Mouse (Mus musculus) CH12.LX (cell line): Measurements from ENCODE around the gene Adgrl1. TPM values are rescaled to one million over a fixed set of nuclear protein-coding genes. Genes with fewer than 3 reads are reported as not detected.

Source experiments
- DNase-seq: peaks from one replicate; pipeline ENCODE4 v3.0.0-alpha.2; 2013; ENCODE audit errors: extremely low read depth
- H3K27ac ChIP-seq: 2 replicates; pipeline ENCODE4 v1.5.1; 2012; ENCODE audit warnings: low read depth, mild to moderate bottlenecking, control low read depth, moderate library complexity; ENCODE audit not compliant: insufficient read depth
- H3K27me3 ChIP-seq: replicated peaks from 2 replicates; pipeline ENCODE3; 2012; ENCODE audit warnings: inconsistent platforms
- H3K36me3 ChIP-seq, 2 experiments: replicated peaks in 1 of 2; 2 replicates each; pipeline versions ENCODE3 to v1.6.1; 2012; ENCODE audit warnings: inconsistent platforms in 1 of 2, low read length in 1 of 2, mild to moderate bottlenecking in 1 of 2, mixed read lengths in 1 of 2, moderate library complexity in 1 of 2; ENCODE audit not compliant: control insufficient read depth in 1 of 2, insufficient read depth in 1 of 2
- H3K4me1 ChIP-seq, 2 experiments: 2 replicates each; pipeline ENCODE4 v1.6.1; 2012; ENCODE audit warnings: inconsistent platforms in 1 of 2, moderate library complexity in 1 of 2; ENCODE audit not compliant: insufficient read depth in 2 of 2, control insufficient read depth in 1 of 2
- H3K4me2 ChIP-seq: 2 replicates; pipeline ENCODE4 v1.6.1; 2012; ENCODE audit warnings: low read depth, mild to moderate bottlenecking, control low read depth; ENCODE audit not compliant: poor library complexity, insufficient read depth, severe bottlenecking
- H3K4me3 ChIP-seq, 3 experiments: fragments of 150-350 bp in 1 of 3; sonication (generic) in 1 of 3; replicated peaks in 1 of 3; 2 replicates each; pipeline versions ENCODE3 to v1.5.1; 2011 to 2012; ENCODE audit warnings: low read depth in 2 of 3, low read length in 2 of 3, mild to moderate bottlenecking in 2 of 3, moderate library complexity in 2 of 3, control low read depth in 1 of 3, improper control_type of control experiment in 1 of 3, inconsistent platforms in 1 of 3, mixed read lengths in 1 of 3; ENCODE audit not compliant: poor library complexity in 1 of 3
- H3K79me2 ChIP-seq: replicated peaks from 2 replicates; pipeline ENCODE4 v1.6.1; 2012; ENCODE audit warnings: mild to moderate bottlenecking, moderate library complexity; ENCODE audit not compliant: control insufficient read depth, poor library complexity, insufficient read depth, severe bottlenecking; ENCODE audit errors: extremely low read depth
- H3K9ac ChIP-seq: 2 replicates; pipeline ENCODE4 v1.6.1; 2012; ENCODE audit warnings: low read depth, mild to moderate bottlenecking, control low read depth, moderate library complexity; ENCODE audit not compliant: insufficient read depth
- H3K9me3 ChIP-seq: replicated peaks from 2 replicates; pipeline ENCODE3; 2012; ENCODE audit warnings: low read length, inconsistent platforms, mixed read lengths
- CHD1 ChIP-seq: IDR thresholded peaks from 2 replicates; pipeline ENCODE4 v1.6.1; 2012; ENCODE audit warnings: low read depth, low read length, improper control_type of control experiment, inconsistent platforms
- CHD2 ChIP-seq: IDR thresholded peaks from 2 replicates; pipeline ENCODE4 v1.6.1; 2011; ENCODE audit warnings: low read length, improper control_type of control experiment
- CTCF ChIP-seq, 2 experiments: IDR thresholded peaks in 1 of 2; conservative IDR thresholded peaks in 1 of 2; 2 replicates each; pipeline ENCODE4 v1.5.1; 2011 to 2012; ENCODE audit warnings: low read depth in 2 of 2, low read length in 2 of 2, improper control_type of control experiment in 1 of 2, inconsistent platforms in 1 of 2, mild to moderate bottlenecking in 1 of 2, moderate library complexity in 1 of 2
- GABPA ChIP-seq: IDR thresholded peaks from 2 replicates; pipeline ENCODE4 v1.6.1; 2012; ENCODE audit warnings: low read depth, low read length, improper control_type of control experiment, inconsistent platforms; ENCODE audit not compliant: insufficient replicate concordance
- HCFC1 ChIP-seq: IDR thresholded peaks from 2 replicates; pipeline ENCODE4 v1.6.1; 2012; ENCODE audit warnings: low read depth, mild to moderate bottlenecking, inconsistent platforms, low read length, improper control_type of control experiment
- IRF4 ChIP-seq: IDR thresholded peaks from 2 replicates; pipeline ENCODE4 v1.6.1; 2014; ENCODE audit warnings: low read depth, mild to moderate bottlenecking, inconsistent platforms, low read length, improper control_type of control experiment
- JUN ChIP-seq: IDR thresholded peaks from 2 replicates; pipeline ENCODE4 v1.6.1; 2011; ENCODE audit warnings: low read depth, mild to moderate bottlenecking, low read length, improper control_type of control experiment, moderate library complexity; ENCODE audit not compliant: insufficient read depth
- JUND ChIP-seq: conservative IDR thresholded peaks from 2 replicates; pipeline ENCODE4 v1.6.1; 2011; ENCODE audit warnings: low read depth, low read length, improper control_type of control experiment
- KAT2A ChIP-seq: IDR thresholded peaks from 2 replicates; pipeline ENCODE4 v1.6.1; 2012; ENCODE audit warnings: low read length, improper control_type of control experiment, inconsistent platforms; ENCODE audit not compliant: insufficient replicate concordance
- MAX ChIP-seq: IDR thresholded peaks from 2 replicates; pipeline ENCODE4 v1.6.1; 2011; ENCODE audit warnings: low read length, improper control_type of control experiment
- MAZ ChIP-seq: IDR thresholded peaks from 2 replicates; pipeline ENCODE4 v1.6.1; 2012; ENCODE audit warnings: low read depth, mild to moderate bottlenecking, inconsistent platforms, low read length, improper control_type of control experiment, moderate library complexity
- NELFE ChIP-seq: IDR thresholded peaks from 2 replicates; pipeline ENCODE4 v1.6.1; 2011; ENCODE audit warnings: low read depth, low read length, improper control_type of control experiment
- NRF1 ChIP-seq: IDR thresholded peaks from 2 replicates; pipeline ENCODE4 v1.6.1; 2014; ENCODE audit warnings: low read depth, mild to moderate bottlenecking, inconsistent platforms, low read length, improper control_type of control experiment, moderate library complexity
- PAX5 ChIP-seq: IDR thresholded peaks from 2 replicates; pipeline ENCODE4 v1.6.1; 2012; ENCODE audit warnings: low read length, inconsistent platforms, mixed read lengths
- POLR2AphosphoS2 ChIP-seq: IDR thresholded peaks from 2 replicates; pipeline ENCODE4 v1.6.1; 2011; ENCODE audit warnings: low read depth, low read length, improper control_type of control experiment
- RAD21 ChIP-seq: IDR thresholded peaks from 2 replicates; pipeline ENCODE4 v1.6.1; 2011; ENCODE audit warnings: low read depth, mild to moderate bottlenecking, low read length, improper control_type of control experiment, moderate library complexity
- SMC3 ChIP-seq: IDR thresholded peaks from 2 replicates; pipeline ENCODE4 v1.6.1; 2011; ENCODE audit warnings: low read depth, low read length, improper control_type of control experiment
- UBTF ChIP-seq: IDR thresholded peaks from 2 replicates; pipeline ENCODE4 v1.6.1; 2012; ENCODE audit warnings: low read depth, mild to moderate bottlenecking, inconsistent platforms, low read length, improper control_type of control experiment, moderate library complexity
- USF2 ChIP-seq: conservative IDR thresholded peaks from 2 replicates; pipeline ENCODE4 v1.6.1; 2011; ENCODE audit warnings: low read depth, low read length, improper control_type of control experiment
- ZC3H11A ChIP-seq: IDR thresholded peaks from 2 replicates; pipeline ENCODE4 v1.6.1; 2012; ENCODE audit warnings: low read depth, mild to moderate bottlenecking, inconsistent platforms, low read length, improper control_type of control experiment
- ZKSCAN1 ChIP-seq: IDR thresholded peaks from 2 replicates; pipeline ENCODE4 v1.6.1; 2012; ENCODE audit warnings: low read depth, inconsistent platforms, low read length, improper control_type of control experiment, borderline replicate concordance
- ZMIZ1 ChIP-seq: IDR thresholded peaks from 2 replicates; pipeline ENCODE4 v1.6.1; 2012; ENCODE audit warnings: low read depth, mild to moderate bottlenecking, inconsistent platforms, low read length, improper control_type of control experiment
- dilution Hi-C: fragments of 300-500 bp; cut with MboI; formaldehyde crosslinking; loops from 2 replicates; pipeline ENCODE4 v1.14.3; 2020; ENCODE audit warnings: low sequenced_read_pairs; ENCODE audit not compliant: extremely low pct_unique_long_range_greater_than_20kb, extremely low pct_ligation_motif_present
- in situ Hi-C: fragments of 300-500 bp; cut with MboI; formaldehyde crosslinking; loops from 3 replicates; pipeline ENCODE4 v1.14.3; 2019; ENCODE audit warnings: low sequenced_read_pairs, low pct_ligation_motif_present, low pct_unique_long_range_greater_than_20kb, mixed read lengths
- polyA plus RNA-seq: library from polyadenylated mRNA; unstranded; fragments of >175 nt; gene quantifications from 2 replicates; pipeline ENCODE4 v1.2.1, GENCODE M21; 2012; ENCODE audit warnings: low read depth; ENCODE audit not compliant: insufficient read length
- total RNA-seq, 2 experiments: library from RNA; depleted of rRNA; stranded (reverse); fragments of 300-350 nt in 1 of 2; fragments of >200 nt in 1 of 2; gene quantifications; 2 replicates each; pipeline ENCODE4 v1.2.3; 2012 to 2014

Adgrl1 gene
- total and polyA plus RNA-seq, 3 experiments: 4.4 to 14.8 (median 14.5) TPM

DNA sequence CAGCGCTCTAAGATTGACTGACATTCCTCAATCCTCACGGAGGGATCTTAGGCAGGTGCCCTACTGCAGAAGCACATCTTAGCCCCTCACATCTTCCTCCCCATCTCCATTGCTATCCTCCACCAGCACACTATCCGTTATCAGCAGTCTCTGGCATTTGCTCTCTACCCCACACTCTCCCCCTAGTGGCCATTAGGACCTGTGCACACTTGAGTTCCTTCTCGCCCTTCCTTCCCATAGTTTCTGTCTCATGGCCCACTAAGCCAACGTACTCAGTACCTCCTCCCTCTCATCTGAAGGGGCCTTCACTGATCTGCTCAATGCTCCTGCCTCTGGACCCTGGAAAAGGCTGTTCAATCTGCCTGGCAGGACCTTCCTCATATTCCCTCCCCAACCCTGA, 4.0 kb upstream of the Adgrl1 start:
- Histone ChIP-seq H3K79me2 (no peaks in the 10 kb centered on the region), H3K9me3 (peaks cover 4% of the 10 kb centered on the region), H3K4me1 (peaks cover 3 to 14% of the 10 kb centered on the region in 2 experiments; a peak in 2 of 4 replicates), H3K9ac (no peak overlapping the region), H3K27ac (no peak overlapping the region), H3K4me2 (peak overlapping the region; percentile 34; the same call in 1 of the 2 replicates), H3K27me3 (peaks cover 23% of the 10 kb centered on the region), H3K4me3 (no peak overlapping the region), H3K36me3 (no peaks in the 10 kb centered on the region)
- in situ Hi-C loops (loop anchor here (5.0 to 10.0 kb wide), 3 partner anchors 59 to 159 kb away; partner anchors contain the start of genes Asf1b and Gm10644), dilution Hi-C loops (no loop called here)
- peak; percentile 68 for DNase-seq
- TF ChIP-seq IRF4 (0 out of 2 replicates have a peak, but pooled peaks have one; percentile 15), USF2 (no peak), MAZ (0 out of 2 replicates have a peak, but pooled peaks have one; percentile 39), NRF1 (no peak), SMC3 (peak; percentile 72), KAT2A (no peak), GABPA (no peak), CHD2 (no peak), CTCF (conservative IDR thresholded peaks at IDR 0.05 in 1 of 2, IDR thresholded peaks at IDR 0.05 in 1 of 2; ENCODE audit: low read depth in 2 of 2, low read length in 2 of 2) (peak; percentile 75 to 89), NELFE (no peak; the same call in 1 of the 2 replicates), RAD21 (peak; percentile 48), POLR2AphosphoS2 (no peak), HCFC1 (peak; percentile 11; the same call in 1 of the 2 replicates), ZMIZ1 (no peak), CHD1 (no peak), MAX (0 out of 2 replicates have a peak, but pooled peaks have one; percentile 9)

- Histone ChIP-seq H3K4me3 (no peak overlapping the region), H3K9me3 (peaks cover 4% of the 10 kb centered on the region), H3K4me1 (peaks cover 5 to 16% of the 10 kb centered on the region in 2 experiments), H3K9ac (no peak overlapping the region), H3K27ac (no peak overlapping the region), H3K36me3 (no peaks in the 10 kb centered on the region), H3K79me2 (no peaks in the 10 kb centered on the region), H3K4me2 (peak overlapping the region; percentile 34; the same call in 1 of the 2 replicates), H3K27me3 (peaks cover 21% of the 10 kb centered on the region)
- in situ Hi-C loops (loop anchor here (5.0 to 10.0 kb wide), 3 partner anchors 58 to 159 kb away; partner anchors contain the start of genes Asf1b and Gm10644), dilution Hi-C loops (no loop called here)
- TF ChIP-seq RAD21: no peak
- TF ChIP-seq PAX5: no peak
- TF ChIP-seq GABPA: no peak
- no peak for TF ChIP-seq ZKSCAN1
- TF ChIP-seq UBTF: no peak
- no peak for TF ChIP-seq JUND
- no peak for TF ChIP-seq NRF1
- no peak for TF ChIP-seq JUN
- TF ChIP-seq ZC3H11A: no peak
- DNase-seq: no peak
Observed at GRCm38 (mm10) chr8:83896461-83896860, 3.4 kb upstream of the Adgrl1 start.
